Mouse (Mus musculus) adrenal gland (tissue): ENCODE results near the gene Crtc3.

ENCODE experiments used
- intact Hi-C: fragments of 180-260 bp; cut with DNase I; formaldehyde crosslinking; loops from one replicate; pipeline ENCODE4 v1.15.1; 2025

Crtc3 gene

GRCm38 (mm10) chr7:80642552-80642951, 46.1 kb downstream of the Crtc3 start:
- intact Hi-C loops: no loop called here

GRCm38 (mm10) chr7:80641899-80642298, 46.8 kb downstream of the Crtc3 start:
- intact Hi-C loops: no loop called here

- intact Hi-C loops: no loop called here
These were observed 47.2 kb downstream of the Crtc3 start for GRCm38 (mm10) chr7:80641497-80641896.

GRCm38 (mm10) chr7:80639981-80640380, 48.7 kb downstream of the Crtc3 start:
- intact Hi-C loops: no loop called here

GRCm38 (mm10) chr7:80638460-80638859, 50.2 kb downstream of the Crtc3 start:
- intact Hi-C loops: no loop called here

GRCm38 (mm10) chr7:80636953-80637800, 51.5 kb downstream of the Crtc3 start:
- intact Hi-C loops: no loop called here

- intact Hi-C loops: no loop called here
These were observed 52.3 kb downstream of the Crtc3 start for GRCm38 (mm10) chr7:80636288-80636952.

- intact Hi-C loops: no loop called here
These were observed 52.8 kb downstream of the Crtc3 start for GRCm38 (mm10) chr7:80635866-80636265.

GRCm38 (mm10) chr7:80634741-80635140, 53.9 kb downstream of the Crtc3 start:
- intact Hi-C loops: no loop called here

GRCm38 (mm10) chr7:80633635-80634034, 55.0 kb downstream of the Crtc3 start:
- intact Hi-C loops: no loop called here

- intact Hi-C loops: no loop called here
These were observed 56.7 kb downstream of the Crtc3 start for GRCm38 (mm10) chr7:80631993-80632392.

- intact Hi-C loops: no loop called here
These were observed 57.3 kb downstream of the Crtc3 start for GRCm38 (mm10) chr7:80631405-80631804.

GRCm38 (mm10) chr7:80629369-80629768, 59.3 kb downstream of the Crtc3 start:
- intact Hi-C loops: no loop called here

GRCm38 (mm10) chr7:80628708-80629183, 59.9 kb downstream of the Crtc3 start:
- intact Hi-C loops: no loop called here

GRCm38 (mm10) chr7:80626943-80627342, 61.7 kb downstream of the Crtc3 start:
- intact Hi-C loops: no loop called here

- intact Hi-C loops: no loop called here
These were observed 62.8 kb downstream of the Crtc3 start for GRCm38 (mm10) chr7:80625841-80626240.

- intact Hi-C loops: no loop called here
These were observed 65.4 kb downstream of the Crtc3 start for GRCm38 (mm10) chr7:80623276-80623675.

- intact Hi-C loops: no loop called here
These were observed 72.6 kb downstream of the Crtc3 start for GRCm38 (mm10) chr7:80616096-80616495.

- intact Hi-C loops: loop anchor here (5.0 kb wide), 1 partner anchor 73 kb away; the partner anchor contains the start of gene Crtc3
These were observed 74.6 kb downstream of the Crtc3 start for GRCm38 (mm10) chr7:80614042-80614441.

- intact Hi-C loops: loop anchor here (5.0 kb wide), 1 partner anchor 75 kb away; the partner anchor contains the start of gene Crtc3
These were observed 76.4 kb downstream of the Crtc3 start for GRCm38 (mm10) chr7:80612191-80612787.

- intact Hi-C loops: loop anchor here (5.0 kb wide), 1 partner anchor 76 kb away; the partner anchor contains the start of gene Crtc3
These were observed 77.0 kb downstream of the Crtc3 start for GRCm38 (mm10) chr7:80611646-80612045.

GRCm38 (mm10) chr7:80607503-80607902, 81.2 kb downstream of the Crtc3 start:
- intact Hi-C loops: no loop called here
